Mouse (Mus musculus): ENCODE data around the gene Lrrc4c. TPM values are rescaled to one million over a fixed set of nuclear protein-coding genes. Genes with fewer than 3 reads are reported as not detected.

Lrrc4c gene
- total RNA-seq, 1 experiment from 2014 or later, result not detected

- ATAC-seq (ENCODE audit: extremely low read depth, insufficient number of reproducible peaks, low FRiP score, poor library complexity, severe bottlenecking), result no peak
Measured at GRCm38 (mm10) chr2:97525107-97525506, 1207.1 kb downstream of the Lrrc4c start.

GRCm38 (mm10) chr2:97530622-97531021 is 1212.7 kb downstream of the Lrrc4c start:
- no peak for ATAC-seq (ENCODE audit: extremely low read depth, insufficient number of reproducible peaks, low FRiP score, poor library complexity, severe bottlenecking)

DNA sequence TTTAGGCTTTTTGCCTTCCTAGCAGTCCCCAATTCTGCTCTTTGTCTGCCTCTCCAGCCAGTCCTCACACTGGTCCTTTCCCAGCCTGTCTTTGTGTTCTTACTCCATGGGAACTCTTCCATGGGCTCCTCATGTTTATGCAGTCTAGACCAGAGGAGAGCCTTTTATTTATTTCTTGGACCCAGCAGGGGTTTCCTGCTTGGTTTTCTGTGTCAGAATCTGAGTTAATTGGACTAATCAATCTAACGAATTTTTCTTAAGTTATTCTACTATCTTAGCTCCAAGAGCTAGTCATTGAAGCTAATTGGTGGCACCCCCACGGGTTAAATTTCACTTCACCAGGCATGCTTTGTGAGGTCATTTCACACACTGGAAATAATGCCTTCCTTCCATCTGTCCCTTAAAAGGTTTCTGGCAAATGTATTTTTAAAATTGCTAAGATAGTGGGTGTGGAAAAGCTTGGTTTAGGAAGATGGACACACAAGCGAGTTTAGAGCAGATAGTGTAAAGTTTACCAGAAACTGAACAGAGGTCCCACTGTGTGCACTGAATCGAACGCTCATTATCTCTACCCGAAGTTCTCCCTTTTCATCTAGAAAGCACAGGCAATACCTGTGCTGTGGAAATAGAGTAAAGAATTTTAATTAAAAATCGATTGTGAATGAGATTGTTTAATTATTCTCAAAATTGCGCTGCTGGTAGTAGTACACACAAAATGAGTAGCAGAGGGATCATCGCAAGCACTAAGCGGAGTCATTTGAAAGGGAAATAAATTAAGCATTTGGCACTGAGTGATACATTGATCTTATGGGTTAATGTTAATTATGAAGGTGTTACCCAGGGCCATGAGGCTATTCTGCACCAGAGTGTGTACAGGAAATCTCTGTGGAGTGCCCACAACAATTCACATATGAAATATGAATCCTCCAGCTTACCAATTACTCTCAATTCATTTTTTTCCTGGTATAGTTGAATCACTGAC is 1226.0 kb downstream of the Lrrc4c start:
- ATAC-seq (ENCODE audit: extremely low read depth, insufficient number of reproducible peaks, low FRiP score, poor library complexity, severe bottlenecking), result no peak

DNA sequence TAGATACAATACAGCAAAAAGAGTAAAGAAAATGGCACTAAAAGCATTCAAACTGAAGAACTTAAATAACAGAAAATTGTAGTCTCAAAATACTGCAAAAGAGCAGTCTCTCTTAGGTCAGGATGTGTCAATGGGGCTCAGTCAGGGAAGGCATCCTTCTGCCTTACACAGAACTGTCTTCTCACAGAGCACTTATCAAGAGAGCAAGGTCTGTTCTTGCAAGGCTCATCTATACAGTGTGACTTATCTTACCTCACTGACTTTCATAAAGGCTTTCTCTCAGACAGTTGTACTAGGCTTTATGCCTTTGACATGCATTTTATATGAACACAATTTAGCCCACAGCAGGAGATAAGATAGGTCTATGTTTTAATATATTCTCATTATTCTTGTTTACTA is 1226.7 kb downstream of the Lrrc4c start:
- ATAC-seq (ENCODE audit: extremely low read depth, insufficient number of reproducible peaks, low FRiP score, poor library complexity, severe bottlenecking), result no peak

- ATAC-seq (ENCODE audit: extremely low read depth, insufficient number of reproducible peaks, low FRiP score, poor library complexity, severe bottlenecking), result no peak
Measured at GRCm38 (mm10) chr2:97545946-97546345, 1228.0 kb downstream of the Lrrc4c start.

- no peak for ATAC-seq (ENCODE audit: extremely low read depth, insufficient number of reproducible peaks, low FRiP score, poor library complexity, severe bottlenecking)
Measured at GRCm38 (mm10) chr2:97564509-97564908, 1246.5 kb downstream of the Lrrc4c start.

DNA sequence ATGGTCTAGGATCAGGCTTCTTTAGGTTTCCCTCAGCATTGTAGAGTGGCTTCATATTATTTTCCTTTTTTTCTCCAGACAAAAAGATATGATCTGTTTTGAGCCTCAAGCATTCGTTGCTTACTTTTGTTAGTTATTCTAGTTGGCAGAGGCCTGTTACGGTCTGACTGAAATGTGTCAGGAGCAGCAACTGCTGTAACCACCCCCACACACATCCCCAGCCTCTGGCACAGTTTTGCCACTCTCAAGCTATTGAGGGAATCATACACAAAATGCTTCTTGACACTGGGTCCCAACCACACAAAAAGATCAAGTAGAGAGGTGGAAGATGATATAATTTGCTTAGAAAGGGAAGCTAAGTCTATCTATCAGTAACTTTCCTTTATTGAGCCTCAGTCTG is 1251.0 kb downstream of the Lrrc4c start:
- no peak for ATAC-seq (ENCODE audit: extremely low read depth, insufficient number of reproducible peaks, low FRiP score, poor library complexity, severe bottlenecking)

DNA sequence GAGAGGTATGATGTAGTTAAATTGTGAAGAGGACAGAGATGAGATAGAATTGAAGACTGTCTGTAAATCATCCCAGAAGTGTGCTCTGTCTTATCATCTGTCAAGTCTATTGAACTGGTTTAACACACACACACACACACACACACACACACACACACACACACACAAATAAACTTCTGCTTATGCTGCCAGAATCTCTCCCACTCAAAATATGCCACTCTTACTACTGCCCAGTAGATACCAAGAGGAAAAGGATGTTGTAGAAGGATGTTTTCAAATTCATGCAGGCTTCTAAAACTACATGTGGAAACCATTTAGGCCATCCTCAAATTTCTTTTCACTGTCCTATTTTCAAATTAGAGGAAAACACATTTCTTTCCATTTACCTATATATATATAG is 1257.0 kb downstream of the Lrrc4c start:
- no peak for ATAC-seq (ENCODE audit: extremely low read depth, insufficient number of reproducible peaks, low FRiP score, poor library complexity, severe bottlenecking)

DNA sequence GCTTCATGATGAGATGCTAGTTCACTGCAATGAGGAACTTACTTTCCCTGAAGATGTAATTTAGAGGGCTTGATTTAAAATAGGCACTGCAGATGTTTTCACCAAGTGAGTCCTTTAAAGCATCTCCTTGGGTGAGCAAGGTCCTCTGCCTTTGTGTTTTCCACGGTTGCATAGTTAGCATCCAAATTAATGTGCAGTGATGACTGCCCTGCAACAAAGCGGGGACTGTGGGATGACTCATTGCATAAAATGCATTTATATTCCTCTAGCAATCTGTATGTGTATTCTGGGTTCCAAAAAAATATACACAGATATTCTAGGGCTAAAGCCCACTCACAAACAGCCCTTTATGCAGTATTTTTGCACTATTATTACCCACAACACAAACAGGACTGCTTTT is 1263.2 kb downstream of the Lrrc4c start:
- ATAC-seq (ENCODE audit: extremely low read depth, insufficient number of reproducible peaks, low FRiP score, poor library complexity, severe bottlenecking), result no peak

DNA sequence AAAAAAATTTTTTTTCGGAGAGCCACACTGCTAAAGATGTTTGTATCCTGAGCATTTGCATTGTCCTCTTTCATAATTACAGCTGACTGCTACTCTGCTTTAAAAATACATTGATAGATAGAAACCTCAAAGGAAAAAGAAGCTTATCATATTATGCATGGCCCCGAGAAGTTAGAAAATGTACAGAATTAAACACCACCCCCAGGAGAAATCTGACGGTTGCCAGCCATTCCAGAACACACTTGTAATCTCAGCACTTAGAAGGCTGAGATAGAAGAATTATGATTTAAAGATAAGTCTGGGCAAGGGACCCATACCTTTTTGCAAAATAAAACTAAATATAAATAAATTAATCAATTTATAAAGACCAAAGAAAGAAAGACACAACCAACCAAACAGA is 1268.4 kb downstream of the Lrrc4c start:
- ATAC-seq (ENCODE audit: extremely low read depth, insufficient number of reproducible peaks, low FRiP score, poor library complexity, severe bottlenecking), result no peak

- no peak for ATAC-seq (ENCODE audit: extremely low read depth, insufficient number of reproducible peaks, low FRiP score, poor library complexity, severe bottlenecking)
Measured at GRCm38 (mm10) chr2:97590563-97590962, 1272.6 kb downstream of the Lrrc4c start.

- no peak for ATAC-seq (ENCODE audit: extremely low read depth, insufficient number of reproducible peaks, low FRiP score, poor library complexity, severe bottlenecking)
Measured at GRCm38 (mm10) chr2:97604182-97604581, 1286.2 kb downstream of the Lrrc4c start.

DNA sequence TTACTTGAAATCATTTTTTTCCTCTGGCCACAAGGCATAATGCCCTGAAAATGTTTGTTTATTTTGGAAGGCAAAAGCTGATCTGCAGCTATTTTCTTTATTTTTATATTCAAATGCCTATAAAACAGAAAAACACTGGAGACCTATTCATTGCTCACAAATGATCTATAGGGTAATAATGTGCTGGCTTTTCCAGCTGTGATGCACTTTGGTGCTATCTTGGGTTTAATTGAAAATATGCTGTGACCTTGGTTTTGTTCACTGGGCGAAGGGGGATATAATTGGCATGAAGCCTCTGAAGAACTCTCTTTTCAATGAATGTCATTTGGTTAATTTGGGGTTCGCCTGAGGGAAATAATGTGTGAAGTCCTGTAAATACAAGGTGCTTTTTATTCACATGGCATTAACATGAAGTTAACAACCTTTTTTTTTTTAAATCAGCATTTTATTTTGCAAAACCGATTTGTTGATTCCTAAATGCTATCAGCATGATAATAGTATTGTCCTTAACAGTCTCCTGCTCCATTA is 1286.8 kb downstream of the Lrrc4c start:
- ATAC-seq (ENCODE audit: extremely low read depth, insufficient number of reproducible peaks, low FRiP score, poor library complexity, severe bottlenecking), result no peak

DNA sequence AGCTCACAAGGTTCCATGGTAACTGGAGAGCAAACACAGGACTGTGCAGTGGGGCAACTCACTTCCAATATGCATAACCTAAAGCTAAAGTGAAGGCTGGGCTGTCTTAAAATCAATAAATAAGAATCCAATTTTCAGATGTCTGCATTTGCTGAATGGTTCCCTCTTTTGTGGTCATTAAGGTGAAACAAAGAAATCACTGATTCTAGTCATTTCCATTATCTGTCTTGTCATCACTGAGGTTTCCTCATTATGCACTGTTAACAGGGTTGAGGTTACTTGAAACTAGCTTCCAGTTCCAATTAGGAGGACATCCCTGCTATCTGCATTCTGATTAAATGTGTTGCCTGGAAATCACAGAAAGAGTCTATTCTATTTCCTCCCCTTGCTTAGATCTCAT is 1291.5 kb downstream of the Lrrc4c start:
- ATAC-seq (ENCODE audit: extremely low read depth, insufficient number of reproducible peaks, low FRiP score, poor library complexity, severe bottlenecking), result no peak

GRCm38 (mm10) chr2:97610566-97610965 is 1292.6 kb downstream of the Lrrc4c start:
- ATAC-seq (ENCODE audit: extremely low read depth, insufficient number of reproducible peaks, low FRiP score, poor library complexity, severe bottlenecking), result no peak

GRCm38 (mm10) chr2:97614724-97615123 is 1296.8 kb downstream of the Lrrc4c start:
- no peak for ATAC-seq (ENCODE audit: extremely low read depth, insufficient number of reproducible peaks, low FRiP score, poor library complexity, severe bottlenecking)

- ATAC-seq (ENCODE audit: extremely low read depth, insufficient number of reproducible peaks, low FRiP score, poor library complexity, severe bottlenecking), result no peak
Measured at GRCm38 (mm10) chr2:97618589-97618988, 1300.6 kb downstream of the Lrrc4c start.

DNA sequence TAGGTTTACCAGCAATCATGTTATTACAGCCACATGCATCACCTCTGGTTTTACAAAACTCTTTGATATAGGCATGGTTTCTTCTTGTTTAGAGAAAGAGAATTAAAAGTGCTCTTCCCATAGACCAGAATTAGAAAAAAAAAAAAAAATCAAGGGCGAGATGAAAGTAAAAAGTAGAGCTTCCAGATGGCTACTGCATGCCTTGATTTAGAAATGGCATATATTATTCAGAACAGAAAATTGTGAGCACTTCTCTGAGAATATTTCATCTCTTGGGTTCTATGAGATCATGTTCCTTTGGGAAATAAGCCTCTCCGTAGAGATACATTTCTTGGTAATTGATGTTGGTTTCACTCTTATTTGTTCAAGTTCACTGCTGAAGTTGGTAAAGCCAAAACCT is 1322.0 kb downstream of the Lrrc4c start:
- ATAC-seq (ENCODE audit: extremely low read depth, insufficient number of reproducible peaks, low FRiP score, poor library complexity, severe bottlenecking), result no peak

- ATAC-seq (ENCODE audit: extremely low read depth, insufficient number of reproducible peaks, low FRiP score, poor library complexity, severe bottlenecking), result no peak
Measured at GRCm38 (mm10) chr2:97641661-97642060, 1323.7 kb downstream of the Lrrc4c start.

- ATAC-seq (ENCODE audit: extremely low read depth, insufficient number of reproducible peaks, low FRiP score, poor library complexity, severe bottlenecking), result no peak
Measured at GRCm38 (mm10) chr2:97652711-97653110, 1334.7 kb downstream of the Lrrc4c start.
